Mouse (Mus musculus): ENCODE measurements around the gene Gm10488. TPM values are rescaled to one million over a fixed set of nuclear protein-coding genes. Genes with fewer than 3 reads are reported as not detected.
"Not testable (repeated sequence)": the region's sequence is repeated elsewhere in the genome, so short reads cannot be mapped to it uniquely, and the experiment has no call there.

The Gm10488 gene
- polyA plus RNA-seq (2011; ENCODE audit: insufficient read length, low read depth, missing spikeins) = not detected in 2 replicates

- not testable (repeated sequence) for H3K4me3 ChIP-seq (ENCODE audit: insufficient read depth, low read length); H3K27ac ChIP-seq (ENCODE audit: insufficient read depth, low read length); H3K4me1 ChIP-seq (ENCODE audit: control insufficient read depth, insufficient read depth, low read length)
Observed at GRCm38 (mm10) chrX:29976014-29976413, at the start of gene Gm10488. Gm10488 (plus strand) TSS chrX:29976314.
